Mouse (Mus musculus) heart, embryonic 15.5 days (tissue): ENCODE results near the gene Mrgprh. TPM values are rescaled to one million over a fixed set of nuclear protein-coding genes. Genes with fewer than 3 reads are reported as not detected.

ENCODE experiments used
- ATAC-seq: fragments of 200-750 bp; cut with Nextera tagmentation; replicated peaks from 2 replicates; pipeline ENCODE4 v1.8.0; 2017; ENCODE audit warnings: low read depth, moderate TSS enrichment; ENCODE audit not compliant: insufficient number of reproducible peaks, insufficient read depth, low FRiP score
- H3K27ac ChIP-seq: fragments of 300-500 bp; sonication (generic); 2 replicates; pipeline ENCODE4 v1.5.1; 2015; ENCODE audit warnings: mild to moderate bottlenecking, inconsistent platforms
- H3K27me3 ChIP-seq: fragments of 300-500 bp; sonication (generic); 2 replicates; pipeline ENCODE4 v1.6.1; 2015; ENCODE audit warnings: inconsistent platforms
- H3K36me3 ChIP-seq: fragments of 300-500 bp; sonication (generic); 2 replicates; pipeline ENCODE4 v1.6.1; 2015; ENCODE audit warnings: mild to moderate bottlenecking, inconsistent platforms
- H3K4me1 ChIP-seq: fragments of 300-500 bp; sonication (generic); replicated peaks from 2 replicates; pipeline ENCODE4 v1.6.1; 2015; ENCODE audit warnings: inconsistent platforms
- H3K4me2 ChIP-seq: fragments of 300-500 bp; sonication (generic); 2 replicates; pipeline ENCODE4 v1.6.1; 2015; ENCODE audit warnings: inconsistent platforms, mild to moderate bottlenecking, moderate library complexity
- H3K4me3 ChIP-seq: fragments of 300-500 bp; sonication (generic); 2 replicates; pipeline ENCODE4 v1.5.1; 2015; ENCODE audit warnings: mild to moderate bottlenecking, inconsistent platforms
- H3K9ac ChIP-seq: fragments of 300-500 bp; sonication (generic); 2 replicates; pipeline ENCODE4 v1.6.1; 2015; ENCODE audit warnings: mild to moderate bottlenecking, inconsistent platforms
- H3K9me3 ChIP-seq: fragments of 300-500 bp; sonication (generic); replicated peaks from 2 replicates; pipeline ENCODE4 v1.6.1; 2016; ENCODE audit warnings: inconsistent platforms
- WGBS: fragments of 180-500 bp; shearing (Covaris S2); methylation state at CpG from one replicate; pipeline ENCODE4 v1.1.7; 2015; ENCODE audit warnings: mixed read lengths; 5-methylcytosine and 5-hydroxymethylcytosine counted together
- polyA plus RNA-seq: library from polyadenylated mRNA; unstranded; fragments of >200 nt; fragmentation: Nextera tagmentation; extraction: Ambion mirVana; gene quantifications from 2 replicates; pipeline ENCODE4 v1.2.1, GENCODE M21; 2015

Mrgprh gene
- polyA plus RNA-seq, 1 experiment from 2014 or later, result 0.08 TPM

DNA sequence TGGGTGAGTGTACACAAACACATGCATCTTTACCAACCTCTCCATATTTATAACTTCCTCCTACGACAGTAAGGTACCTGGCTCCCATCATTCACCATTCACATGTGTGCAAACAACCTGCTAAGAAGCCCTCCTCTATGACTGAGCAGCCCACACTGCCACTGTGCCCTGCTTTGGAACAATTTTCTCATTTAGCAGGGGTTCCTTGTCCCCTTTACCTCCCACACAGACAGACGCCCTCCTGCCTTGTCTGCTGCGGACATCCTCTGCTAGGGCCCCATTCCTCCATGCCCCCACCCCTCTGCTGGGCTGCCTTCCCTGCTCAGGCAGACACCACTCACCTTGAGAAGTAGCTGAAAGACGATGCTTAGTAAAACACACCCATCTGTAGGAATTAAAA lies 28.1 kb upstream of the Mrgprh start:
- Histone ChIP-seq H3K36me3 (no peaks in the 10 kb centered on the region), H3K9me3 (no peaks in the 10 kb centered on the region), H3K4me1 (no peaks in the 10 kb centered on the region), H3K4me2 (no peak overlapping the region), H3K4me3 (no peak overlapping the region), H3K27ac (no peak overlapping the region), H3K9ac (no peak overlapping the region), H3K27me3 (no peaks in the 10 kb centered on the region)
- 64% methylated on average over 4 of the region's 4 CpGs for WGBS
- no peak for ATAC-seq

GRCm38 (mm10) chr17:12849778-12850382 lies 26.0 kb upstream of the Mrgprh start:
- WGBS, result 78% methylated on average over 8 of the region's 8 CpGs
- H3K36me3 ChIP-seq, result no peaks in the 10 kb centered on the region
- H3K27me3 ChIP-seq, result no peaks in the 10 kb centered on the region
- no peak overlapping the region for H3K4me3 ChIP-seq
- H3K9me3 ChIP-seq, result no peaks in the 10 kb centered on the region
- H3K9ac ChIP-seq, result no peak overlapping the region
- no peak for ATAC-seq
- no peak overlapping the region for H3K27ac ChIP-seq
- no peak overlapping the region for H3K4me2 ChIP-seq
- H3K4me1 ChIP-seq, result no peaks in the 10 kb centered on the region

GRCm38 (mm10) chr17:12851689-12852088 lies 24.1 kb upstream of the Mrgprh start:
- H3K9ac ChIP-seq, result no peak overlapping the region
- 65% methylated on average over 11 of the region's 11 CpGs for WGBS
- H3K4me2 ChIP-seq, result no peak overlapping the region
- H3K36me3 ChIP-seq, result no peaks in the 10 kb centered on the region
- H3K4me3 ChIP-seq, result no peak overlapping the region
- no peak overlapping the region for H3K27ac ChIP-seq
- no peaks in the 10 kb centered on the region for H3K27me3 ChIP-seq
- ATAC-seq, result no peak
- H3K9me3 ChIP-seq, result no peaks in the 10 kb centered on the region
- H3K4me1 ChIP-seq, result no peaks in the 10 kb centered on the region

GRCm38 (mm10) chr17:12853821-12854220 lies 22.0 kb upstream of the Mrgprh start:
- Histone ChIP-seq H3K4me2 (no peak overlapping the region), H3K36me3 (no peaks in the 10 kb centered on the region), H3K4me3 (no peak overlapping the region), H3K27me3 (no peaks in the 10 kb centered on the region), H3K27ac (no peak overlapping the region), H3K9me3 (no peaks in the 10 kb centered on the region), H3K4me1 (no peaks in the 10 kb centered on the region), H3K9ac (no peak overlapping the region)
- WGBS, result 73% methylated on average over 2 of the region's 2 CpGs
- ATAC-seq, result no peak

DNA sequence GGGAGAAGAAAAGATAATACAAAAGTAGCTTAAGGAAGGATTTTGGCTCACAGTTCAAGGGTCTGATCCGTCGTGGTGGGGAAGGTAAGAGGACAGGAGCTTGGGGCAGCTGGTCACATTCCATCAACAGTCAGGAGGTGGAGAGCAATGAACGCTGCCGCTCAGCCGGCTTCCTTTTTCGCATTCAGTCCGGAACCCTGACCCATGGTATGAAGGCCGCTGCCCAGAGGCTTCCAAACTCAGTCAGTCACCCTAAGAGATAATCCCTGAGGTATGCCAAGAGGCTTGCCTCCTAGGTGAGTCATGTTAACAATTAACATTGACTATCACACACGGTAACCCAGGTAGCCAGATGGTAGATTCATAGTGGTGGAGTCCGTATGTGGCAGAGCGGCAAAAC lies 21.4 kb upstream of the Mrgprh start:
- ATAC-seq, result no peak
- Histone ChIP-seq H3K36me3 (no peaks in the 10 kb centered on the region), H3K4me1 (no peaks in the 10 kb centered on the region), H3K27me3 (no peaks in the 10 kb centered on the region), H3K4me2 (no peak overlapping the region), H3K4me3 (no peak overlapping the region), H3K27ac (no peak overlapping the region), H3K9ac (no peak overlapping the region), H3K9me3 (no peaks in the 10 kb centered on the region)
- WGBS, result 91% methylated on average over 11 of the region's 11 CpGs

- H3K36me3 ChIP-seq, result no peaks in the 10 kb centered on the region
- H3K4me2 ChIP-seq, result no peak overlapping the region
- no peaks in the 10 kb centered on the region for H3K9me3 ChIP-seq
- H3K4me1 ChIP-seq, result no peaks in the 10 kb centered on the region
- H3K9ac ChIP-seq, result no peak overlapping the region
- no peaks in the 10 kb centered on the region for H3K27me3 ChIP-seq
- no peak overlapping the region for H3K27ac ChIP-seq
- no peak overlapping the region for H3K4me3 ChIP-seq
- WGBS, result 44% methylated on average over 3 of the region's 3 CpGs
- ATAC-seq, result no peak
These were observed 18.4 kb upstream of the Mrgprh start for GRCm38 (mm10) chr17:12857395-12857794.

- H3K27ac ChIP-seq, result no peak overlapping the region
- no peak overlapping the region for H3K4me2 ChIP-seq
- ATAC-seq, result no peak
- H3K4me1 ChIP-seq, result no peaks in the 10 kb centered on the region
- H3K9me3 ChIP-seq, result no peaks in the 10 kb centered on the region
- H3K36me3 ChIP-seq, result no peaks in the 10 kb centered on the region
- 40% methylated on average over 4 of the region's 4 CpGs for WGBS
- H3K9ac ChIP-seq, result no peak overlapping the region
- no peak overlapping the region for H3K4me3 ChIP-seq
- H3K27me3 ChIP-seq, result no peaks in the 10 kb centered on the region
These were observed 17.8 kb upstream of the Mrgprh start for GRCm38 (mm10) chr17:12858072-12858471.

DNA sequence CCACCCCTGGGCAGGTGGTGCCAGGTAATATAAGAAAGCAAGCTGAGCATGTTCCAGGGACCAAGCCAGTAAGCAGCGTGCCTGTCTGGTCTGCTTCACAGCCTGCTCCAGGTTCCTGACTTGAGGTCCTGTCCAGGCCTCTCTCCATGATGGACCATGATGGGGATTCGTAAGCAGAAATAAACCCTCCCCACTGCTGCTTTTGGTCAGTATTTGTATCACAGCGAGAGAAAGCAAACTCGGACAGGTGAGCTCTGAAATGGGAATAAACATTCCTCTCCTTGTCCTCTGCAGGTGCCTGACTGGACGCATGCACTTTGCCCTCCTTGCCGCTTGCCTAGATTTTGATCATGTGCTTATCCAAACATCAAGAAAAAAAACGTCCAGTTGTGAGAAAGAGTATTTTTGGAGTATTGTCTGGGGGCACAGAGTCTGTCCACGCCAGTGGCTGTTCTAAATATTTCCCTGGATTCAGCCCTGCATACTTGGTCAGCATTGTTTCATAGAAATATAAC lies 16.8 kb upstream of the Mrgprh start:
- no peak overlapping the region for H3K9ac ChIP-seq
- no peak overlapping the region for H3K27ac ChIP-seq
- H3K9me3 ChIP-seq, result no peaks in the 10 kb centered on the region
- H3K4me3 ChIP-seq, result no peak overlapping the region
- no peaks in the 10 kb centered on the region for H3K4me1 ChIP-seq
- H3K27me3 ChIP-seq, result no peaks in the 10 kb centered on the region
- H3K36me3 ChIP-seq, result no peaks in the 10 kb centered on the region
- no peak for ATAC-seq
- H3K4me2 ChIP-seq, result no peak overlapping the region
- 76% methylated on average over 8 of the region's 8 CpGs for WGBS

GRCm38 (mm10) chr17:12864111-12864510 lies 11.7 kb upstream of the Mrgprh start:
- H3K4me3 ChIP-seq, result no peak overlapping the region
- H3K27ac ChIP-seq, result no peak overlapping the region
- no peaks in the 10 kb centered on the region for H3K9me3 ChIP-seq
- H3K36me3 ChIP-seq, result no peaks in the 10 kb centered on the region
- no peak overlapping the region for H3K9ac ChIP-seq
- ATAC-seq, result no peak
- H3K4me1 ChIP-seq, result peaks cover 16% of the 10 kb centered on the region
- no peak overlapping the region for H3K4me2 ChIP-seq
- no peaks in the 10 kb centered on the region for H3K27me3 ChIP-seq

- Histone ChIP-seq H3K36me3 (no peaks in the 10 kb centered on the region), H3K4me2 (no peak overlapping the region), H3K9me3 (no peaks in the 10 kb centered on the region), H3K9ac (no peak overlapping the region), H3K4me3 (no peak overlapping the region), H3K27me3 (no peaks in the 10 kb centered on the region), H3K27ac (no peak overlapping the region), H3K4me1 (peaks cover 16% of the 10 kb centered on the region)
- ATAC-seq, result no peak
- WGBS, result 55% methylated on average over 3 of the region's 3 CpGs
These were observed 10.4 kb upstream of the Mrgprh start for GRCm38 (mm10) chr17:12865407-12865806.

GRCm38 (mm10) chr17:12866853-12867252 lies 9.0 kb upstream of the Mrgprh start:
- peak overlapping the region; percentile 3; the same call in 1 of the 2 replicates for H3K4me2 ChIP-seq
- H3K9me3 ChIP-seq, result no peaks in the 10 kb centered on the region
- H3K27me3 ChIP-seq, result no peaks in the 10 kb centered on the region
- peaks cover 16% of the 10 kb centered on the region for H3K4me1 ChIP-seq
- no peaks in the 10 kb centered on the region for H3K36me3 ChIP-seq
- 43% methylated on average over 10 of the region's 10 CpGs for WGBS
- no peak for ATAC-seq
- peak overlapping the region; percentile 64 for H3K27ac ChIP-seq
- H3K4me3 ChIP-seq, result no peak overlapping the region
- no peak overlapping the region for H3K9ac ChIP-seq

- 46% methylated on average over 2 of the region's 2 CpGs for WGBS
- no peak for ATAC-seq
- Histone ChIP-seq H3K27me3 (no peaks in the 10 kb centered on the region), H3K9ac (no peak within 1 kb of the TSS), H3K4me3 (no peak within 1 kb of the TSS), H3K4me2 (peak within 1 kb of the TSS; percentile 3; the same call in 1 of the 2 replicates), H3K27ac (peak within 1 kb of the TSS; percentile 64), H3K9me3 (no peaks in the 10 kb centered on the region), H3K36me3 (no peaks in the 10 kb centered on the region), H3K4me1 (peaks cover 16% of the 10 kb centered on the region)
These were observed 7.8 kb upstream of the Mrgprh start, which contains the start of gene Mas1 for GRCm38 (mm10) chr17:12868043-12868442. Gene Mas1 (minus strand): TSS chr17:12868143.
